Mouse (Mus musculus): Measurements from ENCODE around the gene Aoah.

Gene Aoah

GRCm38 (mm10) chr13:20793901-20794300 lies at the start of gene Aoah:
Gene Aoah, plus strand, starts transcription at chr13:20794113.
- DNase-seq (ENCODE audit: low spot score), result no peak

- DNase-seq (ENCODE audit: low spot score), result no peak
These were observed 39.1 kb upstream of the Aoah start for GRCm38 (mm10) chr13:20754843-20755242.

- DNase-seq (ENCODE audit: low spot score), result no peak
These were observed 10.3 kb upstream of the Aoah start for GRCm38 (mm10) chr13:20783648-20784047.

- no peak for DNase-seq (ENCODE audit: low spot score)
These were observed 9.9 kb upstream of the Aoah start for GRCm38 (mm10) chr13:20784060-20784459.

GRCm38 (mm10) chr13:20785960-20786359 lies 8.0 kb upstream of the Aoah start:
- DNase-seq (ENCODE audit: low spot score), result no peak

GRCm38 (mm10) chr13:20786825-20787245 lies 7.1 kb upstream of the Aoah start:
- DNase-seq (ENCODE audit: low spot score), result no peak

- no peak for DNase-seq (ENCODE audit: low spot score)
These were observed 6.0 kb upstream of the Aoah start for GRCm38 (mm10) chr13:20787952-20788351.

- DNase-seq (ENCODE audit: low spot score), result no peak
These were observed 2.7 kb downstream of the Aoah start for GRCm38 (mm10) chr13:20796651-20797050.

GRCm38 (mm10) chr13:20798536-20798935 lies 4.6 kb downstream of the Aoah start:
- DNase-seq (ENCODE audit: low spot score), result no peak

GRCm38 (mm10) chr13:20799772-20800171 lies 5.9 kb downstream of the Aoah start:
- no peak for DNase-seq (ENCODE audit: low spot score)

GRCm38 (mm10) chr13:20800569-20800968 lies 6.7 kb downstream of the Aoah start:
- peak; percentile 11 for DNase-seq (ENCODE audit: low spot score)

- DNase-seq (ENCODE audit: low spot score), result no peak
These were observed 18.0 kb downstream of the Aoah start for GRCm38 (mm10) chr13:20811782-20812406.

GRCm38 (mm10) chr13:20816385-20816784 lies 22.5 kb downstream of the Aoah start:
- no peak for DNase-seq (ENCODE audit: low spot score)

GRCm38 (mm10) chr13:20820712-20821328 lies 26.9 kb downstream of the Aoah start:
- no peak for DNase-seq (ENCODE audit: low spot score)

GRCm38 (mm10) chr13:20828728-20829127 lies 34.8 kb downstream of the Aoah start:
- DNase-seq (ENCODE audit: low spot score), result no peak

GRCm38 (mm10) chr13:20829181-20829900 lies 35.4 kb downstream of the Aoah start:
- no peak for DNase-seq (ENCODE audit: low spot score)

- no peak for DNase-seq (ENCODE audit: low spot score)
These were observed 62.0 kb downstream of the Aoah start for GRCm38 (mm10) chr13:20855893-20856292.

GRCm38 (mm10) chr13:20899372-20899771 lies 105.5 kb downstream of the Aoah start:
- no peak for DNase-seq (ENCODE audit: low spot score)

- DNase-seq (ENCODE audit: low spot score), result peak; percentile 28
These were observed 106.6 kb downstream of the Aoah start for GRCm38 (mm10) chr13:20900396-20900971.

- no peak for DNase-seq (ENCODE audit: low spot score)
These were observed 107.1 kb downstream of the Aoah start for GRCm38 (mm10) chr13:20900972-20901457.

GRCm38 (mm10) chr13:20901634-20902135 lies 107.8 kb downstream of the Aoah start:
- no peak for DNase-seq (ENCODE audit: low spot score)

GRCm38 (mm10) chr13:20904118-20904517 lies 110.2 kb downstream of the Aoah start:
- no peak for DNase-seq (ENCODE audit: low spot score)
